Mouse (Mus musculus): ENCODE measurements around the gene Bola1. TPM values are rescaled to one million over a fixed set of nuclear protein-coding genes. Genes with fewer than 3 reads are reported as not detected.

Bola1 gene
- polyA plus RNA-seq, 1 experiment from 2014 or later = 55.7 TPM

DNA sequence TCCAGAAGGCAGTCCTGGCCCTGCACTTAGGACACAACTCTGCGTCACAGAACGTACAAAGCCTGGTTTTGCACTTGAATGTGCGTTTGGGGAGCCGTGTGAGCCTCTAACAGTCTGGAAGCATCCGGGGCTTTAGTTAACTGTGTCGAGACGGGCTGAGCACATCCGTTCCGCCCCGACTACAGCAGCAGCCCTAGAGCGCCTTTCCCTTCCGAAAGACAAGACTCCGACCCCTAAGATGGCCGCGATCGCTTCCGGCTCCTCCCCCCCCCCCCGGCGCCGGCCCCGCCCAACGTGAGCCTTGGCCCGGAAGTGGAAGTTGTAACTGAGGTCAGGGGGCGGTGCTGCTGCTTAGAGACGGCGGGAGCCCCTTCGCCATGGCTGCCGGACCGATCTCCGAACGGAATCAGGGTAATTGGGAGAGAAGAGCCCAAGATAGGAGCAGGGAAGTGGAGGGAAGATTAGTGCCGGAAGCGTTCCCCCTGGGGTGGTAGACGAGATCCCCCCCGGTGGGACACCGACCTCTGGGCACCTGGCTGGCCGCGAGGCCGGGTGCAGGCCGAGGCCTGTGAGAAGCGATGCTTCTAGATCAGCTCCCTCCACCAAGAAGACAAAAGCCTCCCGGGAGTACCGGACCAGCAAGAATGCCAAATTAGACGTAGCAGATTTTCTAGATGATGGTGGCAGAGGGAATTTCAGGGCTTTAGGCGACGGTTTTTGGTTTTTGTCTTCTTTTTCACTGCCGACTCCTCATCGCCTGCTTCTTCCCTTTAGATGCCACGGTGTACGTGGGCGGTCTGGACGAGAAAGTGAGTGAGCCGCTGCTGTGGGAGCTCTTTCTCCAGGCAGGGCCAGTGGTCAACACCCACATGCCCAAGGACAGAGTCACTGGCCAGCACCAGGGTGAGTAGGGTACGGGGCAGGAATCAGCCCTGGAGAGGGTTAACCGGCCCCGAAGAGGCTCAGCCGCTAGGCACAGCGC lies 47.0 kb downstream of the Bola1 start, which contains the start of gene Sf3b4:
TSS of gene Sf3b4 (plus strand) at position 136 of the 982 bp plus-strand sequence.
- DNase-seq (ENCODE audit: low spot score) = peak; percentile 97
- no peaks in the 10 kb centered on the region for H3K27me3 ChIP-seq (replicated peaks; ENCODE audit: control insufficient read depth, insufficient read depth, low read length)
- peaks cover 50% of the 10 kb centered on the region for H3K36me3 ChIP-seq (ENCODE audit: control insufficient read depth, insufficient read depth, low read length)
- H3K9me3 ChIP-seq (ENCODE audit: control insufficient read depth, low read length) = no peaks in the 10 kb centered on the region
- ATAC-seq (ENCODE audit: low read depth) = peak; percentile 95
- 1% methylated on average over 41 of the region's 58 CpGs for WGBS
- peak within 1 kb of the TSS; percentile 95 for H3K4me2 ChIP-seq (ENCODE audit: low read depth, low read length)
- peaks cover 11% of the 10 kb centered on the region for H3K4me1 ChIP-seq (ENCODE audit: control insufficient read depth, insufficient read depth, low read length)
- peak within 1 kb of the TSS; percentile 91 for H3K9ac ChIP-seq (ENCODE audit: low read depth, low read length)
- peak within 1 kb of the TSS; percentile 99 for H3K27ac ChIP-seq (replicated peaks; ENCODE audit: low read depth, low read length)
- H3K4me3 ChIP-seq (ENCODE audit: low read depth, low read length) = peak within 1 kb of the TSS; percentile 88

DNA sequence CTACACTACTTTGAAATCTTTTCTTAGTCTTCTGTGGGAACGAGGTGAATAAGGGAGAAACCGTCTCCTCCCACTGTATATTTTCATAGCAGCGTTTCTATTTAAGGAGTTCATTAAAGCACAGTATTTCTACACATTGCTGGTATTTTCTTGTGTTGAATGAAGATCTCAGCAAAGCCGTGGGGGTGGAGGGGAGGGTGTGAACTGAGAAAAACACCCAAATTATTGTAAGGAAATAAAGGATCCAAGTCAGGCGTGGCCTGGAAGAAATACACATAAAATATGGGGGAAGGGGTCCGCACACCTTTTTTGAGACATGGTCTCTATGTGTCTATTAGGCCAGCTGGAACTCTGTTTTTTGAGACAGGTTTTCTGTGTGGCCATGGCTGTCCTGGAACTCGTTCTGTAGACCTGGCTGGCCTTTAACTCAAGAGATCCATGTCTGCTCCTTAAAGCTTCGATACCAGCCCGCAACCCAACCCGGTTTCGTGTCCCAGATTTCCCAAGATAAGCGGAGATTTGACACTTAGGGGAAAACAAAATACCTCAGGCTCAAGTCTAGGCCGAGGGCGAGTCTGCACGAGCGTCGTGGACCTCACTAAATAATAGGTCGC lies 47.8 kb downstream of the Bola1 start:
- ATAC-seq (ENCODE audit: low read depth) (no peak; the same call in 1 of the 2 replicates), DNase-seq (ENCODE audit: low spot score) (no peak)
- peak overlapping the region; percentile 88 for H3K4me3 ChIP-seq (ENCODE audit: low read depth, low read length)
- WGBS = 20% methylated on average over 18 of the region's 18 CpGs
- peak overlapping the region; percentile 91 for H3K9ac ChIP-seq (ENCODE audit: low read depth, low read length)
- no peaks in the 10 kb centered on the region for H3K27me3 ChIP-seq (replicated peaks; ENCODE audit: control insufficient read depth, insufficient read depth, low read length)
- peak overlapping the region; percentile 95 for H3K4me2 ChIP-seq (ENCODE audit: low read depth, low read length)
- H3K27ac ChIP-seq (replicated peaks; ENCODE audit: low read depth, low read length) = peak overlapping the region; percentile 99
- peaks cover 11% of the 10 kb centered on the region for H3K4me1 ChIP-seq (ENCODE audit: control insufficient read depth, insufficient read depth, low read length)
- peaks cover 46% of the 10 kb centered on the region for H3K36me3 ChIP-seq (ENCODE audit: control insufficient read depth, insufficient read depth, low read length)
- H3K9me3 ChIP-seq (ENCODE audit: control insufficient read depth, low read length) = no peaks in the 10 kb centered on the region

DNA sequence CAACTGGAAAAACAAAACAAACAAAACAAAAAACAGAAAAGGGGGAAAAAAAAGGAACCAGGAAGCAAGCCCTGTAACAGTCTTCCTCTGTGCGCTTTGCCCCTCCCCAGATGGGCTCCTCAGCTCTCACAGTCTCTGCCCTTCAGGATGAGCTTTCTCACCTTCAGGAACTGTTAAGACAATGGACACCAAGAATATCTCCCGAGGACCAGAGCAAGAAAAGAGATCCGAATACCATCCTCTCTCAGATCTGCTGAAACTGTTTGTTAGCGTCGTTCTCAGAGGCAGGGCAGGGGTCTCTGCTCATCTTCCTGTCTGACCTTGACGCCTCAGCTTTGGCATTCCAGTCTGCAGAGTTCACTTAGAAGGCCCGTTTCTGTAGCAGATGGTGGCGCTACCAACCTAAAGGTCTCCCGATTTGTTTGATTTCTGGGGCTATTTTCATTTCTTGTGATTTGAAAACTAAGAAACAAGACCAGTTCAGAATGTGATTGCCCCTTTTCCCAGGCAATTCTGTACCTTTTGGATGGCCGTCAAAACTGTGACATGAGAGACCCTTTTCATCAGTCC lies 48.4 kb downstream of the Bola1 start:
- H3K4me2 ChIP-seq (ENCODE audit: low read depth, low read length) = peak overlapping the region; percentile 95
- H3K9ac ChIP-seq (ENCODE audit: low read depth, low read length) = peak overlapping the region; percentile 91
- peaks cover 39% of the 10 kb centered on the region for H3K36me3 ChIP-seq (ENCODE audit: control insufficient read depth, insufficient read depth, low read length)
- WGBS = 64% methylated on average over 10 of the region's 10 CpGs
- peak overlapping the region; percentile 99 for H3K27ac ChIP-seq (replicated peaks; ENCODE audit: low read depth, low read length)
- no peaks in the 10 kb centered on the region for H3K27me3 ChIP-seq (replicated peaks; ENCODE audit: control insufficient read depth, insufficient read depth, low read length)
- no peak for ATAC-seq (ENCODE audit: low read depth)
- H3K4me3 ChIP-seq (ENCODE audit: low read depth, low read length) = peak overlapping the region; percentile 88
- DNase-seq (ENCODE audit: low spot score) = no peak
- H3K4me1 ChIP-seq (ENCODE audit: control insufficient read depth, insufficient read depth, low read length) = peaks cover 11% of the 10 kb centered on the region
- no peaks in the 10 kb centered on the region for H3K9me3 ChIP-seq (ENCODE audit: control insufficient read depth, low read length)

DNA sequence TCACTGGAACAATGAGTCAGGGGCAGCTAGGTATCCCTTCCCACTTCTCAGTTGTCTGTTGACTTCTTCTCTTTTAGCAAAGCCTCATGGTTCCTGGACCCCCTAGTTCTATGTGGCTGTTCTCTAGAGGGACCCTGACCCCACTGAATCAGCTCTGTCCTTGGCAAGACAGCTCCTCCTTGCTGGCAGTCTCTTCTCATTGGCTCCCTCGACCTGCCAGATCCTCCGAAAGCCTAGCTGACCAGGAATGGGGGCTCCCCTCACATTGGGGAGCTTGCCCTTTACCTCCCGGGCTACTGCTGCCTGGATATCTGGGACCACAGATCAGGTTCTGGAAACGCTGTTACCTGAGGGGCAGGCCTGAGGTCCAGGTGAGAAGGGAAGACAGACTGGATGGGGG lies 49.2 kb downstream of the Bola1 start:
- ATAC-seq (ENCODE audit: low read depth) (no peak), DNase-seq (ENCODE audit: low spot score) (no peak)
- no peaks in the 10 kb centered on the region for H3K9me3 ChIP-seq (ENCODE audit: control insufficient read depth, low read length)
- no peak overlapping the region for H3K4me3 ChIP-seq (ENCODE audit: low read depth, low read length)
- H3K27ac ChIP-seq (replicated peaks; ENCODE audit: low read depth, low read length) = 0 out of 2 replicates have a peak overlapping the region, but pooled peaks have one; percentile 99
- no peak overlapping the region for H3K9ac ChIP-seq (ENCODE audit: low read depth, low read length)
- H3K36me3 ChIP-seq (ENCODE audit: control insufficient read depth, insufficient read depth, low read length) = peaks cover 31% of the 10 kb centered on the region
- 89% methylated on average over 4 of the region's 4 CpGs for WGBS
- H3K4me1 ChIP-seq (ENCODE audit: control insufficient read depth, insufficient read depth, low read length) = peaks cover 11% of the 10 kb centered on the region
- no peaks in the 10 kb centered on the region for H3K27me3 ChIP-seq (replicated peaks; ENCODE audit: control insufficient read depth, insufficient read depth, low read length)
- no peak overlapping the region for H3K4me2 ChIP-seq (ENCODE audit: low read depth, low read length)

DNA sequence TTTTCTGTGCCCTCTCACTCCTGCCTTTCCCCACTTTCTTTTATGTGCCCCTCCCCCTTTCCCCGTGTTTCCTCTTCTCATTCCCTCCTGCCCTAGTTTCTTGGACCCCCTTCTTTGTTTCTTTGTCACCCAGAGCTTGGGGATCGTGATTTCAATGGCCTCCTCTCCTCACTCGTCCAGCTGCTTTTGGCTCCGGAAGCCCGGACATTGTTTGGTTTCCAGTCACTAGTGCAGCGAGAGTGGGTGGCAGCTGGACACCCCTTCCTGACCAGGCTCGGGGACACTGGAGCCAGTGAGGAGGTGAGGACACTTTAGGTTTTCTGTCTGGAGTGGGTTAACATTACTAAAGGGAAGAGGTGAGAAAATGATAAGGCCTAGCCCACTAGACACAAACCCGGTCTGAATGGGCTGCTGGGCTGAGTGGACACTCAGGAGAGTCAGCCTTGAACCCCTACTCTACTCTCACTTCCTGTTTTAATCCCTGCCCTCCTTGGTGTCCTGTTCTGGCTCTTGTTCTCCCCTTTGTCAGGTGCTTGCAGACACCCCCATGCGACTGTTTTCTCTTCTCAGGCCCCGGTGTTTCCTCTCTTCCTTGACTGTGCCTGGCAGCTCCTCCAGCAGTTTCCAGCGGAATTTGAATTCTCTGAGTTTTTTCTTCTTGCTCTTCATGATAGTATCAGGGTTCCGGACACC lies 50.9 kb downstream of the Bola1 start:
- Histone ChIP-seq H3K4me3 (ENCODE audit: low read depth, low read length) (no peak overlapping the region), H3K27ac (replicated peaks; ENCODE audit: low read depth, low read length) (no peak overlapping the region; the same call in 1 of the 2 replicates), H3K4me1 (ENCODE audit: control insufficient read depth, insufficient read depth, low read length) (peaks cover 11% of the 10 kb centered on the region), H3K9ac (ENCODE audit: low read depth, low read length) (no peak overlapping the region), H3K4me2 (ENCODE audit: low read depth, low read length) (no peak overlapping the region), H3K27me3 (replicated peaks; ENCODE audit: control insufficient read depth, insufficient read depth, low read length) (no peaks in the 10 kb centered on the region), H3K36me3 (ENCODE audit: control insufficient read depth, insufficient read depth, low read length) (peaks cover 18% of the 10 kb centered on the region; the same call in 1 of the 2 replicates), H3K9me3 (ENCODE audit: control insufficient read depth, low read length) (no peaks in the 10 kb centered on the region)
- ATAC-seq (ENCODE audit: low read depth) (no peak), DNase-seq (ENCODE audit: low spot score) (no peak)
- WGBS = 75% methylated on average over 12 of the region's 12 CpGs

DNA sequence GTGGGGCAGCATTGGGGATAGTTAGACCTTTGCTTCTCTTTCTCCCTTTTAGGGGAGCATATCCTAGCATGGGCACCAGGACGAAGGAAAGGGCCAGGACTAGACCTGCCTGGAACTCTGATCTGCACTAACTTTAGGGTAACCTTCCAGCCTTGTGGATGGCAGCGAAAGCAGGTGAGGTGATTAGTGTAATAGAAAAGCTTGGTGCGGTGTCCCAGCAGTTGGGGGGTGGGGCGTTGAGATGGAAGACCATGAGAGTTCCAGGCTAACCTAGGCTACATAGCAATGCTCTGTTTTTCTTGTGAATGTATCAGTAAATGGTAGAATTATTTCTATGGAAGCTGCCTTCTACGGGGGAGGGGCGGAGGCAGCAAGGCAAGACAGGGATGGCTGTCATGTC lies 56.5 kb downstream of the Bola1 start:
- Histone ChIP-seq H3K4me2 (ENCODE audit: low read depth, low read length) (peak overlapping the region; percentile 74), H3K27ac (replicated peaks; ENCODE audit: low read depth, low read length) (peak overlapping the region; percentile 81; the same call in 1 of the 2 replicates), H3K36me3 (ENCODE audit: control insufficient read depth, insufficient read depth, low read length) (peaks cover 7% of the 10 kb centered on the region; the same call in 1 of the 2 replicates), H3K9me3 (ENCODE audit: control insufficient read depth, low read length) (no peaks in the 10 kb centered on the region), H3K27me3 (replicated peaks; ENCODE audit: control insufficient read depth, insufficient read depth, low read length) (no peaks in the 10 kb centered on the region), H3K4me3 (ENCODE audit: low read depth, low read length) (peak overlapping the region; percentile 46), H3K9ac (ENCODE audit: low read depth, low read length) (peak overlapping the region; percentile 60), H3K4me1 (ENCODE audit: control insufficient read depth, insufficient read depth, low read length) (peaks cover 11% of the 10 kb centered on the region)
- 87% methylated on average over 6 of the region's 6 CpGs for WGBS
- ATAC-seq (ENCODE audit: low read depth) = no peak
- DNase-seq (ENCODE audit: low spot score) = no peak

DNA sequence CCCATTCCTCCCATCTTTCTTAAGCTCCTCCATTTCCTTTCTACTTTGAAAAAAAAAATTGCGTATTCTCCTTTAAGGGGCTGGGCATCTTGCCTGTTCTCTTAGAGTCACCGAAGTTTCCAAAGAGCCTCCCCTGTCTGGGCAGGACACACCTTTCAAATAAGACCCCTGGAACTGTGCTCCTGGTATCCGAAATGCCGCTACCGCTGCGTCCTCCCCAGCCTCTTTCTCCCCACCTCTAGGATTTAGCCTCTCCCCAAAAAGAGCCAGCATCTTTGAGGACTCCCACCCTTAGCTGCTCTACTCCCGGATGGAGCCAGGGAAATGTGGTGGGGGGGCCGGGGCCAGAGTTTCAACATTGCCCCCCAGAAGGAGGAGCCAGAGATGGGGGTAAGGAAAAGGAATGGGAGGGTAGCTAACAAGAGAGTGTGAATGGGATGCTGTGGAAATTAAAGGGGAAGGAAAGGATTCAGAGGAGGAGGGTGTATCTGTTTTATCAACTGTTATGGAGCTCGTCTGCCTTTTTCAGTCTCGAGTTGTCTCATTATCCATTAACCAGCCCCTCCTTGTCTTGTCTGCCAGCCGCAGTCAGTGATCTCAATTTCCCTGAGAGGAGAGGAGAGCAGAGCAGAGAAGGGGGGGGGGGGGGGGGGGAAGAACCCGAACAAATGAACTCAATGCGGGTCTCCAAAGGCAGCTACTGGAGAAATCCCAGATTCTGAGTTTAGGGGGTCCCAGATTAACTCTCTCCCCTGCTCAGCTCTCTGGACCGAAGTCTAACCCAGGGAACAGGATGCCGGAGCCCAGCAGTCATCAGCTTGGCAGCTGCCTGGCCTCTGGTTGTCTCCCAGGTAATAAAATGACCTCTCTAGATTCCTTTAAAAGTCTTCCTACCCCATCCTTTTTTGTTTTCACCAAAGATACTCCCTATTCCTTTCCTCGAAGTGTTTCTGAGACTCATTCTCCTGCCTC lies 57.4 kb downstream of the Bola1 start, which contains the start of gene Mtmr11:
TSS of gene Mtmr11 (plus strand) at position 136 of the 972 bp plus-strand sequence.
- Histone ChIP-seq H3K27me3 (replicated peaks; ENCODE audit: control insufficient read depth, insufficient read depth, low read length) (no peaks in the 10 kb centered on the region), H3K36me3 (ENCODE audit: control insufficient read depth, insufficient read depth, low read length) (0 out of 2 replicates have a peak, but pooled peaks cover 4% of the 10 kb centered on the region), H3K4me3 (ENCODE audit: low read depth, low read length) (peak within 1 kb of the TSS; percentile 46), H3K4me1 (ENCODE audit: control insufficient read depth, insufficient read depth, low read length) (peaks cover 11% of the 10 kb centered on the region), H3K9ac (ENCODE audit: low read depth, low read length) (peak within 1 kb of the TSS; percentile 60), H3K27ac (replicated peaks; ENCODE audit: low read depth, low read length) (peak within 1 kb of the TSS; percentile 81), H3K4me2 (ENCODE audit: low read depth, low read length) (peak within 1 kb of the TSS; percentile 74), H3K9me3 (ENCODE audit: control insufficient read depth, low read length) (no peaks in the 10 kb centered on the region)
- 5% methylated on average over 16 of the region's 16 CpGs for WGBS
- ATAC-seq (ENCODE audit: low read depth) = peak; percentile 50; the same call in 1 of the 2 replicates
- peak; percentile 84 for DNase-seq (ENCODE audit: low spot score)
